Mouse (Mus musculus): ENCODE measurements around the gene Lca5l.

DNA sequence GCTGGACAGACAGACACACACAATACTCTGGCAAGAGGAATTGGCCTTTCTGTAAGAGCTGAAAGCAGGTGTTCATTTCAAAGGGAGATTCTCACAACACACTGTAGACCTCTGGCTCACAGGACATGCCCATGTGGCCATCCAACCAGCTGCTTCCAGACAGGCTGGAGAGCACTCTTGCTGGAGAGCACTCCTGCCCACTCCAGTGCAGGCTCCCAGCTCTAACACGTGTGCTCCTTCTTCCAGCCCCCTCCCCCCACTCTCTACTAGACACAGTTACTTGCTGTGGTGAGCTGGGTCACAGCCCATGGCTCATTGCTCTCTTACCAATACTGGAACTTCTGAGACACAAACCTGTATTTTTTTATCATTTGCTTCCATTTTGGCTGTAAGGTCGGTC is 16.7 kb downstream of the Lca5l start:
- TF ChIP-seq POLR2A (IDR thresholded peaks at IDR 0.05; ENCODE audit: extremely low read depth, insufficient read depth, low read length) (no peak), CTCF (IDR thresholded peaks at IDR 0.05; ENCODE audit: low read depth, low read length) (no peak)

Data from liver, adult 2 months (tissue).